Mouse (Mus musculus): ENCODE data around the gene Zbed4.
"Not testable (repeated sequence)": the region's sequence is repeated elsewhere in the genome, so short reads cannot be mapped to it uniquely, and the experiment has no call there.

Zbed4 gene

GRCm38 (mm10) chr15:88751564-88752402, at the start of gene Zbed4:
TSS of gene Zbed4 (plus strand) at chr15:88751660.
- DNase-seq, result peak; percentile 67 to 75

DNA sequence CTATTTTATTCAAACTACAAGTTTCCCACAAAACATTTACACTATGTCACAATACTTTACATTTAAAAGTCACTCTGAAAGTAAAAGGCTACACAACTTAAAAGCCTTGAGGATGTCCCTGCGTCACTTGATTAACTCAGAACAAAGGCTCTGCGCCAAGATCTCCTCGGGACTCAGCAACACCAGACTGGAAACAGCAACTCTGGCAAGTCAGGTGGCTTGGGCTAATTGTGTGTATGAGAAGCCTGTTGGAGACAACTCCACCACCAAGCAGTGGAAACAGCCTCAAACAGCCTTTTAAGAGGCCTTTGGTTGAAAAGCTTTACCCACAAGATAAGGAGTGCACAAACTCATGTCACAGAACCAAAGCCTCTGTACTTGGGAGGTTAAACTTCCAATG, 49.0 kb upstream of the Zbed4 start:
- DNase-seq, result no peak

GRCm38 (mm10) chr15:88704284-88704683, 47.2 kb upstream of the Zbed4 start:
- DNase-seq, result no peak

GRCm38 (mm10) chr15:88706320-88706719, 45.1 kb upstream of the Zbed4 start:
- DNase-seq, result no peak

GRCm38 (mm10) chr15:88706987-88707386, 44.5 kb upstream of the Zbed4 start:
- DNase-seq, result not testable (repeated sequence)

DNA sequence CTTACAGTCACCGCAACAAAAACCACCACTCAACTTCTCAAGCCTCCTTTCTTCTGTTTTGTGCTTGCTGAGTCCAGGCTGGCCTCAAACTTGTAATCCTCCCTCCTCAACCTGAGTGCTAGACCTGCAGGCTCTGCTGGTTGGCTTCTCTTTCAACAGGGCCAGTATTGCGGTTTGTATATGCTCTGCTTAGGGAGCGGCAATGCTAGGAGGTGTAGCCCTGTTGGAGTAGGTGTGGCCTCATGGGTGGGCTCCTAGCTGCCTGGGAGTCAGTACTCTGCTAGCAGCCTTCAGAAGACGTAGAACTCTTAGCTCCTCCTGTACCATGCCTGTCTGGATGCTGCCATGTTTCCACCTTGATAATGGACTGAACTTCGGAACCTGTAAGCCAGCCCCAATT, 43.3 kb upstream of the Zbed4 start:
- no peak for DNase-seq

DNA sequence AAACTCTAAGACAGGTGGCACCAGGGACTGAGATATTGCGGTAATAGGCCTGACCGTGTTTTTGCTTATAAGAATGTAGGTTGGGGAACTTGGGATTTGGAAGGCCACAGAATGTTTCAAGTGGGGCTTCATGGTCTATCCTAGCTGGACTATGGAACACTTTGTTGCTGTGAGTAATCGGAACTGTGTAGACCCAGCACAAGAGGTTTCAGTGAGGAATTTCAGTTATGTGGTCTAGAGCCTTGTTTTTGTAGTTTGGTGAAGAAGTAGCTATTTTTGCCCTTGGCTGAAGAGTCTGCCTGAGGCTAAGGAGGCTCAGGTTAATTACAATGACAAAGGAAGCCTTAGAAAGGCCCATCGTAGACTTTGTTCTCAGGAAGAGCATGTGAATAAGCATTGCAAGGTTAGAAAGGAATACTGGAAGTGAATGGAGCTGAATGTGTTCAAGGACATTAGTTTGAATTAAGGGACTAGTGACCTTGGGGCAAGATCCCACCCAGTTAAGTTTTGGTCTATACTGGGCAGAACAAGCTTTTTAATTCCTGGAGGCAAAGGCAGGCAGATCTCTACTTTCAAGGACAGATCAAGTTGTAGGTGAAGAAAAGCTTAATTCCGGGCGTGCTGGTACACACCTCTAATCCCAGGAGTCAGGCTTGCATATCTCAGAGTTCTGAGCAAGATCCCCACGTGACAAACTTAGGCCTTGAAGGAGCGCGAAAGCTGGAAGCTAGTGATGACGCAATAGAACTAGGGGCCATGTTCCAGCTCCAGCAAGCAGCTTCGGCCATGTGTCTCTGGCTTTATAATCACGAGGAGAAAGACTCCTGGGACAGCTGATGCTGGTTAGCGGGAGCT, 42.6 kb upstream of the Zbed4 start:
- no peak for DNase-seq

GRCm38 (mm10) chr15:88709878-88710277, 41.6 kb upstream of the Zbed4 start:
- no peak for DNase-seq

GRCm38 (mm10) chr15:88712501-88712900, 39.0 kb upstream of the Zbed4 start:
- no peak for DNase-seq

DNA sequence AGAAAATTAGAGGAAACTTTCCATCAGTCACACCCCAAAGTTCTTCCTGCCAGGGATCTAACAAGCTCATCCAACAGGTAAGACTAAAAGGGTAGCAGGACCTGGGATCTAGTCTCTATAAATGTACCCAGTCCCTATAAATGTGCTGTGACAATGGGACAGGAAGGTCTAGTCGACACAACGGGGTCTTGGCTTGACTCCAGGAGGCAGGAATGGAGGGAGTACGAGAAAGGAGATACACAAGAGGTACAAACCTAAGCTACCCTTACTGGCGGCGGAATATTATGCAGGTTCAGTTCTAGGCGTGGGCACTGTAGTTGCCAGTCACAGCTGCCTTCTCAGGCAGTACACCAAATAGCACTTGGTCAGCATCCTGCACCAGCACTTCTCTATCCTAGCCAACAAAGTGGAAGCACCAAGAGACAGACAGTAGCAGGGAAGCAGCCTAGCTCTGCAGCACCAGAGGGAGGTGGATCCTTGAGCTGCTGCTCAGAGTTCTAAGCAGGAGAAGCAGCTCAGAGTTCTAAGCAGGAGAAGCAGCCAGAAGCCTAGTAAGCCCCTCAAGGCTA, 37.4 kb upstream of the Zbed4 start:
- no peak for DNase-seq

- DNase-seq, result peak in 1 of 2 experiments; percentile 35
Measured at GRCm38 (mm10) chr15:88716350-88716749, 35.1 kb upstream of the Zbed4 start.

DNA sequence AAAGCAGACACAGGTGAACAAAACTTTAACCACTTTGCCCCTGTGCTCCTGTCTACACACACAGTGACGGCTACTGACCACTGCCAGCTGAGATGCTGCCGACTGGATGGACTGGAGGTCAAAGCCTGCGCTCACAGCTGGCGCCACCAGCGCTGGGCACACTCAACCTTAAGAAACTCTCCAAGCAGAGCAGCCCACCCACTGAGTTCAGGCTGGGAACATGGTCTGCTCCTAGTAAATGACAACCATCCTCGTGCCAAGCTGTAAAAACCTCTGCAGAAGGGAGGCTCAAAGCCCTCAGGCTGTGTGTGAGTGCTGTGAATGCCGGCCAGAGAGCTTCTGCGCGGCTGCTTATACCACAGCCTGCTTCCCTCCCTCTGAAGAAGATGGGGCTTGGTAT, 34.2 kb upstream of the Zbed4 start:
- no peak for DNase-seq

GRCm38 (mm10) chr15:88723205-88723604, 28.3 kb upstream of the Zbed4 start:
- DNase-seq, result no peak

DNA sequence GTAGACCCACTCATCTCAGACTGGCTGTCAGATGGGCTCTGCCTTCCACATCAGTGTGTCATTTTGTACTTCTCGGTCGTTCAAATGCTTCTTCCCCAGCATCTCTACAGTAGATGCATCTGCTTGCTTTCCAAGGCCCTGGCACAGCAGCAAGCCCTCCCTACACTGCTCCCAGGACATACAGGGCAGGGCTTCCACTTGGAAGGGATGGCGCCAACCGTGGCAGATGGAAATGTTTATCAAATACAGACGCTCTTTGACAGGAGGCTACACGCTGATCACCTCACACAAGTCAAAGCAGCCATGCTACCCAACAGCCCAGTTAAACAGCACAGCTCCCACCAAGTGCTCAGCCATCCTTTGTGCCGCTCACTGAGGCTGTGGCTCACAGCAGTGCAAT, 27.1 kb upstream of the Zbed4 start:
- no peak for DNase-seq

- DNase-seq, result no peak
Measured at GRCm38 (mm10) chr15:88725036-88725435, 26.4 kb upstream of the Zbed4 start.

- DNase-seq, result no peak
Measured at GRCm38 (mm10) chr15:88727204-88727603, 24.3 kb upstream of the Zbed4 start.

DNA sequence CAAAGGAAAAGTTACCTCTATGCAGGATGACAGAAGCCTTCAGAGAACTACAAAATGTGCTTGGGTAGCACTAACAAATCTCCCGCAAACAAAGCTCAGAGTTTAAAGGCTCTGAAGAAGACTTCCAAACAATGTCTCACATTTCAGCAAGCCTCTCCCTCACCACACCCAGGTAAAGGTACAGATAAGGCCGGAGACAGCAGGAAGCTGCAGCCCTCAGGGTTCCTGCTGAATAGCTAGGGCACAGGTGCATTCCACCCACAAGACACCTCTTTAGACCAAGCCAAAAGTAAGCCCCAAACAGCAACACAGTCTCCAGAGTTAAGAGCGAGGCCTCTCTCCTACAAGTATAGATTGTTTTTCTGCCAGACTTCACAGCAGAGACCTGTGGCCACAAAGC, 20.7 kb upstream of the Zbed4 start:
- DNase-seq, result peak in 1 of 2 experiments; percentile 3

- peak in 1 of 2 experiments; percentile 4 for DNase-seq
Measured at GRCm38 (mm10) chr15:88732405-88733020, 18.9 kb upstream of the Zbed4 start.

GRCm38 (mm10) chr15:88733041-88733751, 18.3 kb upstream of the Zbed4 start:
- peak; percentile 80 for DNase-seq

GRCm38 (mm10) chr15:88733834-88734571, 17.5 kb upstream of the Zbed4 start, which contains the start of gene Brd1:
TSS of gene Brd1 (minus strand) at chr15:88734233.
- DNase-seq, result peak; percentile 84 to 88

GRCm38 (mm10) chr15:88736166-88736565, 15.3 kb upstream of the Zbed4 start:
- DNase-seq, result no peak

Measured in thymus, postnatal 36 days (tissue).